Mouse (Mus musculus): ENCODE measurements around the gene Crybb1.

- TF ChIP-seq GATA1 (IDR thresholded peaks at IDR 0.05; ENCODE audit: borderline replicate concordance, low read length) (no peak), FLI1 (IDR thresholded peaks at IDR 0.05; ENCODE audit: low read length) (no peak)
Observed at GRCm38 (mm10) chr5:112270764-112271541, 15.3 kb downstream of the Crybb1 start.
